Mouse (Mus musculus) embryonic fibroblast, embryonic 13.5 days (primary cell): ENCODE data around the gene Daam1.

Experiments used
- CTCF ChIP-seq: IDR thresholded peaks from 2 replicates; pipeline ENCODE4 v1.5.1; 2011; ENCODE audit warnings: mild to moderate bottlenecking, control low read depth, low read length, moderate library complexity, borderline replicate concordance; ENCODE audit not compliant: insufficient read depth
- POLR2A ChIP-seq: IDR thresholded peaks from 2 replicates; pipeline ENCODE4 v1.6.1; 2011; ENCODE audit warnings: low read depth, mild to moderate bottlenecking, control low read depth, low read length, moderate library complexity

- TF ChIP-seq CTCF = no peak
- no peak for TF ChIP-seq POLR2A
Measured at GRCm38 (mm10) chr12:71793114-71793513, 37.8 kb upstream of the Daam1 start.
